Mouse (Mus musculus) left cerebral cortex, postnatal 36 days (tissue): ENCODE measurements around the gene Mbnl2. TPM values are rescaled to one million over a fixed set of nuclear protein-coding genes. Genes with fewer than 3 reads are reported as not detected.

Source experiments
- DNase-seq, 2 experiments: peaks; one replicate each; pipeline ENCODE4 v3.0.0; 2021 to 2022; ENCODE audit warnings: low spot score in 2 of 2, mixed read lengths in 1 of 2
- intact Hi-C: fragments of 180-260 bp; cut with DNase I; formaldehyde crosslinking; loops from one replicate; pipeline ENCODE4 v1.15.1; 2025
- total RNA-seq, 2 experiments: library from RNA; stranded (reverse); gene quantifications; 2 replicates each; pipeline ENCODE4 v1.2.3; 2021

The Mbnl2 gene
- 100 to 1,000 TPM; 223 to 270 TPM for total RNA-seq

DNA sequence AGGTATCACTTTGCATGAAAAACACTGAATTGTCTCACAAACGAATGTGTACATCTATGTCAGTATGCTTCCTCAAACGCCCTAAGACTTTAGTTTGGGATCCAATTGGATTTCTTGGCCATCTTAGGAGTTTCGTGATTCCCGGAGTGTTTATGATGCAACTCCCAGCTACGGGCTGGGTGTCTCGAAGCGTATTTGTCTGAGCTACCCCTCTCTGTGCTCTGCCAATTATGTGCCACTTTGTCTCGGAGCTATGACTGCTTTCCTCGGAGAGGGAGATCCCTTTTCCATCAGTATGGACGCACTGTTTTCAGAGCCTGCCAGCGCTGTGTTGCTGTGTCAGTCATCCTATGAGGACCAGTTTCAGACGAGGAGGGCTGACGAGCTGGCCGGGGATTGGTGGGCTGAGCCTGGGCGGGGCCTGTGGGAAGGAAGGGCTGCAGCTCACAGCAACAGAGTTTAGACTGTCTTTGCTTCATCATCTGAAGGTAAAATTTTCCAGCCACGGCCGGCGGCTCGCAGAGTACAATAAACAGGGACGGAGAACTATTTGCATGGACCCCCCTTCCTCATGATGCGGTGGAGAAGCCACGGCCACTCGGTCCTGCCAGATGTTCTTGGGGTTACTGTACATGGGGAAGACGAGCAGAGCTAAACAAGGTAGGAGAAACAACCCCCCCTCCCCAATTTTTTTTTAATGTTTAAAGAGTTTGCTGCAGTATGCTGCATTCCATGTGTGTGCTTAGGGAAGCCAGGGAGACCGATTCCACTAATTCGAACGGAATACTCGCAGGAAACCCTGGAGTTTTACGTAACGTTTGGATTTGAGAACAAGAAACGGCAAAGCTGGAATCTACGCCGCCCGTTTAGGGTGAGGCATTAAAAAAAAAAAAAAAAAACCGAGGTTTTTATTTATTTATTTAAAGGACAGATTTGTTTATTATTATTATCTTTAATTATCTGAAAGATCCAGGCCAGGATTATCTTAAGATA lies at the start of gene Mbnl2:
Mbnl2 (plus strand) TSS at position 424 of the 993 bp plus-strand sequence.
- DNase-seq, result peak; percentile 95 to 96
- intact Hi-C loops, result loop anchor here (2.0 to 5.0 kb wide), 4 partner anchors 97 to 202 kb away; partner anchors contain the start of gene Rap2a

- intact Hi-C loops, result no loop called here
- DNase-seq, result no peak
These were observed 43.4 kb upstream of the Mbnl2 start for GRCm38 (mm10) chr14:120232076-120232496.

GRCm38 (mm10) chr14:120235610-120236009 lies 39.9 kb upstream of the Mbnl2 start:
- intact Hi-C loops, result no loop called here
- DNase-seq, result no peak

DNA sequence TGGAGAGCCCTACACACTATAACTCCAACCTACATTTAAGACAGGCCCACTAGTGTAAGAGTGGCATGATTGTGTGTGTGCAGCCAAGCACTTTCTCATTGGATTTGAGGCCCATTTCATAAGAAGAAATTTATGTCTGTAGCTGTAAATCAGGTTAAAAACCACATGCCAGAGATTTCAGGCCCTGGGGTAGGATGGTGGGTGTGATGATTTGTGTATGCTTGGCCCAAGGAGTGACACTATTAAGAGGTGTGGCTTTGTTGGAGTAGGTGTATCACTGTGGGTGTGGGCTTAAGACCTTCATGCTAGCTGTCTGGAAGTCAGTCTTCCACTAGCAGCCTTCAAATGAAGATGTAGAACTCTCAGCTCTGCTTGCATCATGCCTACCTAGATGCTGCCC lies 37.0 kb upstream of the Mbnl2 start:
- intact Hi-C loops, result no loop called here
- DNase-seq, result no peak

- intact Hi-C loops, result no loop called here
- DNase-seq, result no peak
These were observed 35.3 kb upstream of the Mbnl2 start for GRCm38 (mm10) chr14:120240209-120240608.

GRCm38 (mm10) chr14:120242711-120243110 lies 32.8 kb upstream of the Mbnl2 start:
- intact Hi-C loops, result no loop called here
- no peak for DNase-seq

- intact Hi-C loops, result no loop called here
- DNase-seq, result no peak
These were observed 30.3 kb upstream of the Mbnl2 start for GRCm38 (mm10) chr14:120245081-120245705.

DNA sequence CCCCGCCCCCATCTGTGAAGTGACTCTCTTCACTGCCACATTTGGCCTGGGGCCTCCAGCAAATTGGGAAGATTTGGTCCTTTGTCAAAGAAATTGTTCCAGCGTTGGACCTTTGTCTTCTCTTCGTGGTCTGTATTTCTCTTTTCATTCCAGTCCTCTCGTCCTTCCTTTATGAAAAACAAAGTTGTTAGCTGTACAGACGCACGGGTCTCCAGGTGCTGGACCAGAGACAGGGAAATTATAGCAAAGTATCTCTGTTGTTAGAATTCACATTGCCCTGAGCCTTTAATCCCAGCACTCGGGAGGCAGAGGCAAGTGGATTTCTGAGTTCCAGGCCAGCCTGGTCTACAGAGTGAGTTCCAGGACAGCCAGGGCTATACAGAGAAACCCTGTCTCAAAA lies 22.1 kb upstream of the Mbnl2 start:
- intact Hi-C loops, result no loop called here
- DNase-seq, result no peak

- intact Hi-C loops, result no loop called here
- DNase-seq, result no peak
These were observed 19.3 kb upstream of the Mbnl2 start for GRCm38 (mm10) chr14:120256146-120256545.

GRCm38 (mm10) chr14:120256623-120257384 lies 18.7 kb upstream of the Mbnl2 start:
- intact Hi-C loops, result no loop called here
- no peak for DNase-seq

DNA sequence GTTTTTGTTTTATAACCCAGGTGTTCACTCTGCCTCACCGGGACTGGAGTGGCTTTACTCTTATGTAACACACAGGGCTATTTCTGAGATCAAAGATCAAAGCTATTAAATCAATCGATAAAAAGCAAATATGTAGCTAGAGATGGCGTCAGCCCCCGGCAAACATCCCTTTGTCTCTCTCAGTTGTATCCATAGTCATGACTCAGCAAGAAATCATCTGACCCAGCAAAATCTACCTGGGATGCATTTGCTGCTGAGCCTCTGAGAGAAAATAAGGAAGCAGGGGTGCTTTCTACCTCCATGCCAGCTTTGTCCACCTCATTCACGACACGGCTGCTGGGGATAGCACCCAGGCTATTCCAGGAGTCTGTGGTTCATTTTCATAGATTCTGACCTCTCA lies 18.0 kb upstream of the Mbnl2 start:
- intact Hi-C loops, result no loop called here
- DNase-seq, result no peak

DNA sequence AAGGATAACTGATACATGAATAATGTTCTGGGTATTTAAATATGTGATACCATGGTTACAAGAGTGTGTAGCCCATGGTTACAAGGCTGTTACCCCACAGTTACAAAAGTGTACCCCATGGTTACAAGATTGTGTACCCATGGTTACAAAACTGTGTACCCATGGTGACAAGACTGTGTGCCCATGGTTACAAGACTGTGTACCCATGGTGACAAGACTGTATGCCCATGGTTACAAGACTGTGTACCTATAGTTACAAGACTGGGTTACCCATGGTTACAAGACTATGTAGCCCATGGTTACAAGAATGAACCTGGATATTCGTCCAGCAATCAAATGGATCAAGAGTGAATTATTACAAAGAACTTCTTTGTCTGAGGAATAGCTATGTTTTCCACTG lies 16.0 kb upstream of the Mbnl2 start:
- intact Hi-C loops, result no loop called here
- DNase-seq, result no peak

DNA sequence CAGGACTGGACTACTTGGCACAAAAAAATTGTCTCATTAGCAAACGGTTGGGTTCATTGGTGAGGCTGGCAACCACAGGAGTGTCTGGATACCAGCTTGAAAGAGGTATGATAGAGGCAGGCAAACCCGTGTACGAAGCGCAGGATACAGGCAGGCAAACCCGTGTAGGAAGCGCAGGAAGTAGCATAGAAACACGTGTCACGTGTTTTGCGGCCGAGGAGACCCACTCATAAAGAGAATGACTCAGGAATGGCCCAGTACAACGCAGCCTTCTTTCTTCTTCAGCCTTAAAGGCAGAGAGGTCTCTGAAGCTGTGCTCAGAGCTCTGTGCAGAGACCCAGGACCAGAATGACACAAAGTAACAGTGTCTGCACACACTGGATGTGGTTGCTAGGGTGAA lies 13.9 kb upstream of the Mbnl2 start:
- DNase-seq, result no peak
- intact Hi-C loops, result loop anchor here (5.0 kb wide), 1 partner anchor 124 kb away; no protein-coding TSS in a partner anchor

DNA sequence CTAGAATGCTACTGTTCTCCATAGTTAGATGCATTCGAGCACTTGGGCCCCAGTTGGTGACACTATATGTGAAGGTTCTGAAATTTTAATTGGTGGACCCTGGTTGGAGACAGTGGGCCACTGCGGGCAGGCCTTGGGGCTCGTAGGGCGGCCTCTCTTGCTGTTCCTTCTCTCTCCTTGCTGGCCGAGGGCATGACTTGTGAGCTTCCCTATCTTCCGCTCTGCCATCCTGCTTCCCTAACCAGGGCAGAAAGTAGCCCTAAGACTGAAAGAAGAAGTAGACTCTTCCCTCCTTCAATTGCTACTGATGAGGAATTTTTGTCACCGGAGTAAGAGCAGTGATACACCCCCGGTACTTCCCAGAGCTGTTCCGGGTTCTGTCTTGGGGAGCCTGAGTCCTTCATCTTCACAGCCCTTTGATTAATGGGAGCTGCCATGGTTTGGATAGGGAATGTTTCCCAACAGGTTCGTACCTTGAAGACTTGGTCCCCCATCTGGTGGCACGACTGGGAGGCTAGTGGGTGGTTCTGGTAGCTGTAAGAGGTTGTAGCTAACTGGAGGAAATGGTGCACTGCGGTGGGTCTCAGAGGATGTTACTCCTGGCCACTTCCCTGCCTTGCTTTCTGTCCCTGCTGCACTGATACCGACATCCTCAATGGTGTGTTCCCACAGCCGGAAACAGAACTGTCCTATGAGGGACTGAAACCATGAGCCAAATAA lies 12.6 kb upstream of the Mbnl2 start:
- intact Hi-C loops, result loop anchor here (5.0 kb wide), 1 partner anchor 126 kb away; no protein-coding TSS in a partner anchor
- DNase-seq, result no peak

- intact Hi-C loops, result loop anchor here (5.0 kb wide), 1 partner anchor 126 kb away; no protein-coding TSS in a partner anchor
- DNase-seq, result no peak
These were observed 11.9 kb upstream of the Mbnl2 start for GRCm38 (mm10) chr14:120263380-120264135.

GRCm38 (mm10) chr14:120265886-120266285 lies 9.6 kb upstream of the Mbnl2 start:
- no peak for DNase-seq
- intact Hi-C loops, result no loop called here

DNA sequence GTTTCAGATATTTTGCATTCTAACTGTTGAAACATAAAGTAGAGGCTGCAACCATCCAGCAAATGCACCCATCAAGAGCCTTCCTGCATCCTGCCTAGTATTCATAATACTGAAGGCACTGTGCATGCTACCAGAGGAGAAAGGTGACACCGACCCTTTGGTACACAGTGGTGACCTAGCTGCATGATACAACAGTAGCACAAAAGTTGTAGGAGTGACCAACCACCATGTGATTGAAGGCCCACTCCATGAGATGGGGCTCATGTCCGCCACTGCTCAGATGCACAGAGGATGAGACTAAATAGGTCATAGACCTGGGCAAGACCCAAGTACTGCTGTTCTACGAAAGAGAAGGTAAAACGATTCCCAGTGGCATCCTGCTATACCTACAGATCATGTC lies 8.3 kb upstream of the Mbnl2 start:
- no peak for DNase-seq
- intact Hi-C loops, result no loop called here

DNA sequence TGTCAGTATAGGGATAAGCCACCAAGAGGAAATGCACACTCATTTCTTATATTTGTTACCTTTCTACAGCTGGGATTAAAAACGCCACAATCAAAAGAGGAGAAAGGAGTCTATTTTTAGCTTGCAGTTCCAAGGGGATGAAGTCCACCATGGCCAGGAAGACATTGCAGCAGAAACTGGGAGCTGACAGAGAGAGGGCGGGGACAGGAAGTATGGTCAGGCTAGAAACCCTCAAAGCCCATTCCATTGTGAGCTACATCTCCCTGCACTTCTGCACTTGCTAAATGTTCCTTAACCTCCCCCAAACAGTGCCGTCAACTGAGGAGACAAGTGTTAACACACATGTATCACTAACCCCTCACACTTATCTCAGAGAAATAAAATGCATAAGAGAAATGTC lies 5.4 kb upstream of the Mbnl2 start:
- no peak for DNase-seq
- intact Hi-C loops, result no loop called here

DNA sequence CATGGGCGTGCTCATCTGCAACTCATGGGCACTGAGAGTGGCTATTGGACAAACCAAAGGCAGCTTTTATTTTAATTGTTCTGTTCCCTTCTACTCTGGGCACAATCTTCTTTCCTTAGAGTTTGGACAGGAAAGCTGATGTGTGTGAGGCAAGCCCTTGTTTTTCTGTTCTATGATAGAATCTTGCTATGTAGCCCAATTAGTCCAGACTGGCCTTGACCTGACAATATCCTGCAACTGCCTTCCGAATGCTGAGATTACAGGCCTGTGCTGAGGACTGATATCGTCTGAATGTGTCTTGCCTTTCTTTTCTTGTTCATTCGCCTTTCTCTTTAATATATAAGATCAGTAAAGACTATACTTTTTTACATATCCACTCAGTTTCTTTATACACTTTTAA lies 4.8 kb upstream of the Mbnl2 start:
- intact Hi-C loops, result no loop called here
- DNase-seq, result no peak
